Mouse (Mus musculus) heart, adult 18-20 months (tissue): ENCODE measurements around the gene Adcy4. TPM values are rescaled to one million over a fixed set of nuclear protein-coding genes. Genes with fewer than 3 reads are reported as not detected.
A peak's percentile ranks its signal among the peaks of the same experiment; 100 is the strongest.

ENCODE experiments used
- DNase-seq, 2 experiments: peaks; one replicate each; pipeline ENCODE4 v3.0.0; 2021 to 2022; ENCODE audit warnings: mixed read lengths in 1 of 2
- total RNA-seq, 2 experiments: library from RNA; stranded (reverse); gene quantifications; 2 replicates each; pipeline ENCODE4 v1.2.3; 2021

The Adcy4 gene
- total RNA-seq, 2 experiments from 2014 or later: 15.7 to 17.3 TPM

GRCm38 (mm10) chr14:55758363-55758784 is 25.5 kb downstream of the Adcy4 start, which contains the start of gene Cideb:
Cideb (minus strand) TSS chr14:55758458.
- DNase-seq: peak; percentile 49 to 68

DNA sequence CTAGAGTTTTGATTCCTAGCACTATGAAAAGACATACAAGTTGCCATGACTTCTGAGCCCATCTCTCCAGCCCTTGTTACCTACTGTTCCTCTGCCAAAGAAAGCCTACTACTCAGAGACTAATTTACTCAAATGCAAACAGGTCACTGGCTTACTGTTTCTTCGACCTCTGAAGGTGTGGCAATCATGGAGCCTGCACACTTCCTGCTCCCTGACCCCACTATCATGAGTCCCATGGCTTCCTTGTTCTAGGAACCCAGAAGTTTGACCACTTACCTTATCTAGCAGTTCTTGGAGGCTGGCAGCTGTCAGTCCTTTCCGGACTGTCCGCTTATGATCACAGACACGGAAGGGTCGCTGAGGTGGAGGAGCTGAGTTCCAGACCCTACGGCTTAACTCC is 26.3 kb downstream of the Adcy4 start:
- no peak for DNase-seq

DNA sequence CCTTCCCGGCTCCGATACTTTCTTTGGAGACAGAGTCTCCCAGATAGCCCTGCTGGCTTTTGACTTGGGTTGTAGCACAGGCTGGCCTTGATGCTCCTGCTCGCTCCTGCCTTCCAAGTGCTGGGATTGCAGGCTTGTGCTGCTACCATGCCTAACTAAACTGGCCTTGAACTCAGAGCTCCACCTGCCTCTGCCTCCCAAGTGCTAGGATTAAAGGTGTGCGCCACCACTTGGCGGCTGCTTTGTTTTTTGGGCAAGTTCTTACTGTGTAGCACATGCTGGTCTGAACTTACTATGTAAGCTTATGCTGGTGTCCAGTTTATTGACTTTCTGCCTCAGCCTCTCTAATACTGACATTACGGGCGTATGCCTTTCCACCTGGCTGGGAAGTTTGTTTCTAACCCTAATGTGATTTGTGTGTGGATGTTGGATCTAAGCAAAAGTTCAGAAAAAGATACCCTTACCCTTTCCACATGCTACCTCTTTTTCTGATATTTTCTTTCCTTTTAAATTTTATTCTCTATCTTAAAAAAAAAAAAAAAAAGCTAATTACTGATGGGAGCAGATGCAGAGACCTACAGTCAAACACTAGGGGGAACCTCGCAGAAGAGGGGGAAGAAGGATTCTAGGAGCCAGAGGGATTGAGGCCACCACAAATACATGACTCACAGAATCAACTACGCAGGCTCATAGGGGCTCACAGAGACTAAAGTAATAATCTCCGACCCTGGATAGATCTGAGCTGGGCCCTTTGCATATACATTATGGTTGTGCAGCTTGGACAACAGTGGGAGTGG is 36.6 kb downstream of the Adcy4 start:
- DNase-seq: no peak

DNA sequence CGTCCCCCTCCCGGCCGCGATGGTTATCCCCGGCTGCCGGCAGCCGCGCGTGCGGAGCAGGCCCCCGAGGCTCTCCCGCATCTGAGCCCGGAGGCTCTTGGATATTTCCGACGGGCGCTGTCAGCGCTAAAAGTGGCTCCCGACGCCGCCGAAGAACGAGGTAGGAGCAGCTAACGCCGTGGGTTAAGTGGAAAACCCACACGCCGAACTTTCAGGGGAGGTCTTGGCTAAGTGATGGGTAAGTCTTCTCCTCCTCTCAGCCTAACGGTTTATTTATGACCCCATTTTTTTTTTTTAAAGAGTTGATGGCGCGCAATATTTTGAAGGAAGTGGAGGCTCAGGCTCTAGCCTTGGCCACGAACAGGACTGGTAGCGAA is 38.0 kb downstream of the Adcy4 start:
- no peak for DNase-seq

GRCm38 (mm10) chr14:55745180-55745860 is 38.6 kb downstream of the Adcy4 start, which contains the start of the genes Dhrs1 and Nop9:
Dhrs1 (minus strand) TSS chr14:55745690.
Nop9 (plus strand) TSS chr14:55745693.
- peak; percentile 91 to 92 for DNase-seq

GRCm38 (mm10) chr14:55743711-55744110 is 40.2 kb downstream of the Adcy4 start:
- DNase-seq: peak; percentile 87 to 93

DNA sequence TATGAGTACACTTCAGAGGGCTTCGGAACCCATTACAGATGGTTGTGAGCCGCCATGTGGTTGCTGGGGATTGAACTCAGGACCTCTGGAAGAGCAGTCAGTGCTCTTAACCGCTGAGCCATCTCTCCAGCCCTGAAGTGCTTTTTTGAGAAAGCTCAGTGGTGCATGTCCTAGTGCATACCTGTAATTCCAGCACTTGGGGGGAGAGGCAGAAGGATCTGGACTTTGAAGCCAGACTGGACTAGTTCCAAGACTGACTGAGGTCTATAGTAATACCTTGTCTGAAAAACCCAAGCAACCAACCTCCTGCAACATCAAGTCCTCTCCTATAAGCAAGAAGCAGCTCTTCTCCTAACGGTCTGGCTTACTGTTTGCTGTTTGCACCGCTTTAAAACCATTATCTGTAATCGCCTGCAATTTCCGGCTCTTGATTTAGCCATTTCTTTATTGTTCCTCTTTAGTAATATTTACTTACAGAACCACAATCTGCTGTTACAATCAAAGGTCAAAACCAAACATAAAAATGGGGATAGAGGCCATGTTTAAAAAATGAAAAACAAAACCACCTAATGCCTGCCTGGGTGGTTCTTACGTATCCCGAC is 46.7 kb downstream of the Adcy4 start:
- no peak for DNase-seq

GRCm38 (mm10) chr14:55735758-55736157 is 48.1 kb downstream of the Adcy4 start:
- DNase-seq: no peak

GRCm38 (mm10) chr14:55735334-55735733 is 48.6 kb downstream of the Adcy4 start:
- no peak for DNase-seq

GRCm38 (mm10) chr14:55734869-55735268 is 49.0 kb downstream of the Adcy4 start:
- no peak for DNase-seq

DNA sequence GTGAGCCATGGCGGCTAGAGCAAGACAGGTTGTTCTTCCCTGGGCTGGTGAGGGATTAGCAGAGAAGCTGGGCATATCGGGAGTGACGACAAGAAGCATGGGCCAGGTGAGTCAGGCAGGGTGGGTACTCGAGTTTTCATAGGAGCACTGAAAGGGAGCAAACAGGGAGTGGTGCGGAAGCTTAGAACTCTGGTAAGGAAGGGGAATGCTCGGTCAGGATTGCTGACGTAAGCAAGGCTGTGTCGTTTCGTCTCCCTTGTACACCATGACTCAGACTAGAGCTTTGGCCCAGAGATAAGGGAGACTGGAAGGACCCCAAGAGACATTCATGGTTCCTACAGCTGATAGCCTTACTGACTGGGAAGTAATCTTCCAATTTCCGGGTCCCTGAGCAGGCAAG is 50.0 kb downstream of the Adcy4 start:
- no peak for DNase-seq

GRCm38 (mm10) chr14:55730531-55731032 is 53.3 kb downstream of the Adcy4 start:
- no peak for DNase-seq

GRCm38 (mm10) chr14:55730116-55730515 is 53.8 kb downstream of the Adcy4 start:
- no peak for DNase-seq

DNA sequence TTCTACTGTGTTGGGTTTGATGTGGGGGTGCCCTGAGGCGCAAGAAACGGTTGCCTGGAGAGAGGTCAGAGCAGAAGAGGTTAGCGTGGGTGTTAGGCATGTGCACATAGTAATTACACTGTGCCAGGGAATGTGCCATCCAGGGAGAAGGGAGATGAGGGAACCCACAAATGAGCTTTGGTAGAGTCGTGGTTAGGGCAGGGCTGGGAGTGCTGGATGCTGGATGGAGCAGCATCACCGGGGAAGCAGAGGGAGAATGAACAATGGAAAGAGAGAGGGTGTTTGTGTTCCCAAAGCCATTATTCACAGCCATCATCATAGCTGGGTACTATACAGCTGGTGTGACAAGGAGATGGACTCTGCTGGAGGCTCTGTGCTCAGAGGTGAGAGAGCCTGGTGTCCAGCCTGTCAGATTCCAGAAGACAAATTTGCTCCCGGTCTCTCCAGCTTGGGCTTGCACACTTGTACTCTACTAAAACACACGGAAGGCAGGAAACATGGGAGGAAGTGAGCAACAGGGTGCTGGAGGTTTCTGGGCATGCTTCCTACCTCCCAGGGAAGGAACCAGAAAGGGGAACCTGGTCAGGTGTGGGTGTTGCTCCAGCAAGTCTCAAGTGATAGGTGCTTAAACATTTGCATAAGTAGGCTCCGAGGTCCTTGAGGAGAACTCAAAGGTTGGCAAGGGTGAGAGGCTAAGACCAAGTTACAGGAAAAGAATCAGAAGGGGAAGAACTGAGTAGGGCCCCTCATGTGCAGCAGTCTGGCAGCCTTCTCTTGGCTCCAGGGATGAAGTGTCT is 55.8 kb downstream of the Adcy4 start:
- DNase-seq: no peak

- DNase-seq: no peak
Measured at GRCm38 (mm10) chr14:55726261-55726660, 57.6 kb downstream of the Adcy4 start.

DNA sequence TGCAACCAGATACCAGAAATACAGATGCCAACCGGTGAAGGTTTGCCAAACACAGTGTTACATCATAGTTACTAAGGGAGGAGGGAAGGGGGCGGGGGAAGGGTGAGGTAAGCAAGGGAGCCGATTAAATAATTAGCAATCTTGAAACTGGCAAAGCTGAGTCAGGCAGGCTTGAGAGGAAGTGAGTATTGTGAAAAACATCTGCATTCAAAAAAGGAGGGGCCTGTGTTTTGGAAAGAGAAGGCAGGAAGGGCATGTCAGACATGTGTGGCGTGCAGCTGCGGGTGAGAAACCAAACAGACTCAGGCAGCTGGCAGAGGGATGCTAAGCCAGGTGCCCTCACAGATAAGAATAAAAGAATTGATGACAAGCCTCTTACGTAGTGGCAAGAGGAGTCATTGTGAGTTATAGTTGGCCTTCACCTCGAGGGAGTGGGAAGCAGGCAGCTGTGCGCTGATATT is 59.5 kb downstream of the Adcy4 start:
- DNase-seq: peak; percentile 66 to 82

DNA sequence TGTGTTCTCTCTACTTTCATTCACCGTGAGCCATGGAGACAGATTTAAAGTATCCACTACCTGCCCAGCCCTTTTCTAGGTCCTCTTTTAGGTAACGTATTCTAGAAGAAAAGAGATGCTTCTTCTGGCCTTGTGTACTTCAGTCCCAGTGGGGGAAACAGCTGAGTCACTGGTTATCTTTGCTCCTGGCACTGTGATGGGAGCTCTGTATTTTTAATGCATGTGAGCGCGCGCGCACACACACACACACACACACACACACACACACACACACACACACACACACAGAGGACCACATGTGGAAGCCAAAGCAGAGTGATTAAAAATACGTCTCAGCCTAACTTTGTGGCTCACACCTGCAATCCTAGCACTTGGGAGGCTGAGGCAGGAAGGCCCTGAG is 60.5 kb downstream of the Adcy4 start:
- DNase-seq: no peak

DNA sequence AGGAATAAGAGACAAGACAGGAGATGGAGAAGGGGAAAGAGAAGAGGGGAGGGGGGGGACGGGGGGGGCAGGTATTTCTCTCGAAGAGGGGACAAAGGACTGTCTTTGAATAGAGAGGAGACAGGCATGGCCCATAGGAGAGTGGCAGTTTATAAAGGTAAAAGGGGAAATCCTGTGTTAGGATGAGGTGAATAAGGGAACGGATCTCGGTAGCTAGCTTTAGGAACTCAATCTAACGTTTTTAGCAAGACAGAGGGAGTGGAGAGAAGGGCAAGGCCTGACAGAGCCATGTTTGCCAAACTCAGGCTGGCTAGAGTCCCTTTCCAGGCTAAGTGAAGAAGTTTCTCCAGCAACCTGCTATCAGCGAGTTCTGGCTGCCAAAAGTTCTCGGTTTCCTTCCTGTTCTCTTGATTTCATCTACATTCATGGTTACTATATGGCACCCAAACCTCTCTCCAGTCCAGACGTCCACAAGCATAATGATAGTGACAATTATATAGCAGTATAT is 61.4 kb downstream of the Adcy4 start:
- no peak for DNase-seq

DNA sequence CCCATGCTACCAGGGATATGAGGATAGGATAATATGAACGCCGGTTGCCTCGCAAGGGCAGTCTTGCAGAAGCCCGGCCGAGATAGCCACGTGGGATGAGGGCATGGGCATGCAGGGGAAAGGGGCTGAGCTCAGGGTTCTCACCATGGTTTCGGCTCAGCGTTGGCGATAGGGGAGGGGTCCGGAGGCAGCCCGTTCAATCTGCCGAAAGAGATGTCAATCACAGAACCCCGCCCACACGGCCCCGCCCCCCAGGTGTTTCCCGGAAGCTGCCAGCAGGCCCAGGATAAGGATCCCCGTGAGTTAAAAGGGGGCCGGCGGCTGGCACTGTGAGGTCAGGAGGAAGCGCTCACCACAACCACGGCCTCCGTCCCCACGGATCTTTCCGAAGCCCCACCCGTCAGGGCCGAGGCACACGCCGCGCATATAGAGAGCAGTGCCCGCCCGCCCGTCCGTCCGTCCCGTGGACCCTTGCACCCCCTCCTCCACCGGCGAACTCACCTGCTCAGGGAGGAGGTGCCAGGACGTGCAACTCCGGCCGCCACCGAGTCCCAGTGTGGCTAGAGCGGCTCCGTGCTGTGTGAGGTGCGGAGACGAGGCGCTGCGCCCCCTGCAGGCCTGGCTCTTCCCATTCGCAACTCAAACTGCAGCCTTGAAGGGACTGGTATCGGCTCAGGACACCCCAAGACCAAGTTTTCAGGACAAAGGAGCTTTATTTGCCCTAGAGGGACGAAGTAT is 62.0 kb downstream of the Adcy4 start, which contains the start of gene Rabggta:
TSS of gene Rabggta (minus strand) at position 564 of the 738 bp plus-strand sequence.
- DNase-seq: peak; percentile 92

GRCm38 (mm10) chr14:55721076-55721475 is 62.8 kb downstream of the Adcy4 start:
- DNase-seq: no peak

DNA sequence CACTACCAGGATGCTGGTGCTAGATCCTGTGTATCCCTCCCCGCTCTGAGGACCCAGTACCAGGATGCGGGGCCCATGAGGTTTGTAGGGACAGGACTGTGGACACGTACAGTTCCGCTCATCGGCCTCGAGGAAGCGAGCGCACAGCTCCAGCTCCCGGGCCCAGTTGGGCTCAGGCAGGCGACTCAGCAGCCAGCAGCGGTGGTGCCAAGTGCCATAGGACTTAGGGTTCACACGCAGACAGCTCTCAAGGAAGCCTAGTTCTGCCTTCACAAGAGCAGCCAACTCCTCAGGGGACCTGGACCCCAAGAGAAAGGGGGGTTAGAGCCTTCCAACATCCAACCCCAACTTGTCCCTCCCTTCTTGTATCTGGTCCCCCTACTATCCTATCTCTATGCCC is 63.2 kb downstream of the Adcy4 start:
- no peak for DNase-seq
